Mouse (Mus musculus) bone marrow, adult 2 months (tissue): ENCODE measurements at regions not wholly inside any gene's neighbourhood (a gene's known extent, or its start where the extent isn't known, plus 50 kb on each side); places are given as distances from the start of the nearest gene placed in this dataset.

Source experiments
- CTCF ChIP-seq: fragments of 200-500 bp; IDR thresholded peaks from 2 replicates; pipeline ENCODE4 v1.5.1; 2011; ENCODE audit warnings: low read length, control low read depth; ENCODE audit not compliant: control insufficient read depth, insufficient read depth
- POLR2A ChIP-seq: fragments of 200-500 bp; IDR thresholded peaks from 2 replicates; pipeline ENCODE4 v1.6.1; 2011; ENCODE audit warnings: low read depth, mild to moderate bottlenecking, control low read depth, low read length, borderline replicate concordance; ENCODE audit not compliant: control insufficient read depth

DNA sequence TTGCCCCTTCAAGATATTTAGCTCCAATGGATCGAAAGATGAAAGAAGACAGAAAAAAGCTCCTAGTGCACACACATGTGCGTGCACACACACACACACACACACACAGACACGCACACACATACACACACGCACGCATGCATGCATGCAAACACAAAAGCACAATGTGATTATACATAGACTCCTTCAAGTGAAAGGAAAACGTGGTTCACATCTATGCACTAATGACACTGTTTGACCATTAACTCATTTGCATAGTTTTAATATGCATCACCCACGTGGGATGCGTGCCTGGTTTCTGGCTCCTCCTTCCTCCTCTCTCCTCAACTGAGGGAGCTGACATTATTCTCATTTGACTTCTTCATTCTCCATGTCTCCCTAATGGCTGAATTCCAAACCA is 146.2 kb upstream of the Arl4c start:
- no peak for TF ChIP-seq CTCF
- TF ChIP-seq POLR2A: no peak
